Mouse (Mus musculus) heart, postnatal 0 days (tissue): Measurements from ENCODE around the gene Fbln5. TPM values are rescaled to one million over a fixed set of nuclear protein-coding genes. Genes with fewer than 3 reads are reported as not detected.

Source experiments
- ATAC-seq: fragments of 200-750 bp; cut with Nextera tagmentation; 2 replicates; pipeline ENCODE4 v1.8.0; 2017; ENCODE audit warnings: low read depth, moderate number of reproducible peaks, moderate library complexity; ENCODE audit not compliant: insufficient read depth
- DNase-seq: peaks from one replicate; pipeline ENCODE4 v3.0.0-alpha.2; 2016; ENCODE audit warnings: low spot score
- H3K27ac ChIP-seq: fragments of 300-500 bp; sonication (generic); 2 replicates; pipeline ENCODE4 v1.5.1; 2014; ENCODE audit warnings: low read depth, mild to moderate bottlenecking
- H3K27me3 ChIP-seq: fragments of 300-500 bp; sonication (generic); 2 replicates; pipeline ENCODE4 v1.6.1; 2014; ENCODE audit warnings: low read length, mixed read lengths; ENCODE audit not compliant: control insufficient read depth, insufficient read depth
- H3K36me3 ChIP-seq: fragments of 300-500 bp; sonication (generic); replicated peaks from 2 replicates; pipeline ENCODE4 v1.6.1; 2014; ENCODE audit warnings: low read length, mixed read lengths; ENCODE audit not compliant: control insufficient read depth, insufficient read depth
- H3K4me1 ChIP-seq: fragments of 300-500 bp; sonication (generic); 2 replicates; pipeline ENCODE4 v1.6.1; 2014; ENCODE audit warnings: antibody characterized with exemption; ENCODE audit not compliant: control insufficient read depth, insufficient read depth
- H3K4me2 ChIP-seq: fragments of 300-500 bp; sonication (generic); 2 replicates; pipeline ENCODE4 v1.6.1; 2014; ENCODE audit warnings: low read depth, mild to moderate bottlenecking, low read length, moderate library complexity
- H3K4me3 ChIP-seq: fragments of 300-500 bp; sonication (generic); 2 replicates; pipeline ENCODE4 v1.5.1; 2014; ENCODE audit warnings: low read depth, low read length
- H3K9ac ChIP-seq: fragments of 300-500 bp; sonication (generic); replicated peaks from 2 replicates; pipeline ENCODE4 v1.6.1; 2014; ENCODE audit warnings: low read depth, low read length, mixed read lengths
- H3K9me3 ChIP-seq: fragments of 300-500 bp; sonication (generic); replicated peaks from 2 replicates; pipeline ENCODE4 v1.6.1; 2016; ENCODE audit warnings: low read length; ENCODE audit not compliant: control insufficient read depth
- CTCF ChIP-seq: IDR thresholded peaks from 2 replicates; pipeline ENCODE4 v1.5.1; 2016; ENCODE audit warnings: antibody characterized with exemption, control low read depth, low read depth
- EP300 ChIP-seq: IDR thresholded peaks from 2 replicates; pipeline ENCODE4 v1.6.1; 2016; ENCODE audit warnings: antibody characterized with exemption, low read depth
- WGBS: fragments of 180-500 bp; shearing (Covaris S2); extraction: QIAGEN DNeasy Blood & Tissue Kit; methylation state at CpG from one replicate; pipeline ENCODE4 v1.1.7; 2014; 5-methylcytosine and 5-hydroxymethylcytosine counted together
- polyA plus RNA-seq: library from polyadenylated mRNA; unstranded; fragments of >200 nt; fragmentation: Nextera tagmentation; extraction: Ambion mirVana; gene quantifications from 2 replicates; pipeline ENCODE4 v1.2.1, GENCODE M21; 2015
- total RNA-seq: library from RNA; depleted of rRNA; stranded (reverse); fragments of >200 nt; gene quantifications from 2 replicates; pipeline ENCODE4 v1.2.3, GENCODE M21; 2014; ENCODE audit warnings: low replicate concordance; rRNA removed

Fbln5 gene
- total and polyA plus RNA-seq, 2 experiments from 2014 or later: 38.4 to 56.0 TPM

- Histone ChIP-seq H3K4me2 (peak within 1 kb of the TSS; percentile 99), H3K36me3 (no peaks in the 10 kb centered on the region), H3K9ac (0 out of 2 replicates have a peak within 1 kb of the TSS, but pooled peaks have one; percentile 33), H3K4me1 (0 out of 2 replicates have a peak, but pooled peaks cover 8% of the 10 kb centered on the region), H3K27ac (no peak within 1 kb of the TSS), H3K27me3 (peaks cover 24% of the 10 kb centered on the region), H3K9me3 (no peaks in the 10 kb centered on the region), H3K4me3 (peak within 1 kb of the TSS; percentile 68)
- TF ChIP-seq EP300 (no peak), CTCF (no peak)
- WGBS: under 1% methylated on average over 61 of the region's 75 CpGs
- DNase-seq: peak; percentile 10
- ATAC-seq: peak; percentile 81
Measured at GRCm38 (mm10) chr12:101718054-101718754, 100.7 kb downstream of the Fbln5 start, which contains the start of gene Tc2n. Gene Tc2n, minus strand, starts transcription at chr12:101718523.

- TF ChIP-seq EP300 (no peak), CTCF (no peak)
- no peak overlapping the region for H3K4me3 ChIP-seq
- no peaks in the 10 kb centered on the region for H3K9me3 ChIP-seq
- no peak for DNase-seq
- no peak overlapping the region for H3K9ac ChIP-seq
- H3K27ac ChIP-seq: no peak overlapping the region
- no peak for ATAC-seq
- H3K27me3 ChIP-seq: no peaks in the 10 kb centered on the region
- H3K4me2 ChIP-seq: no peak overlapping the region
- WGBS: 65% methylated on average over 3 of the region's 3 CpGs
- no peaks in the 10 kb centered on the region for H3K36me3 ChIP-seq
- H3K4me1 ChIP-seq: no peaks in the 10 kb centered on the region
Measured at GRCm38 (mm10) chr12:101699176-101699575, 119.7 kb downstream of the Fbln5 start.

Other genes with a start within 250 kb of the Fbln5 start
- 0.89 and 0.99 TPM in 2 replicates for gene Tc2n, start 100.5 kb downstream of the Fbln5 start, total RNA-seq
- 0.31 and 0.33 TPM in 2 replicates for gene Tc2n, start 100.5 kb downstream of the Fbln5 start, polyA plus RNA-seq
- 9.8 and 23.4 TPM in 2 replicates for gene Trip11, start 94.2 kb upstream of the Fbln5 start, total RNA-seq
- 19.7 and 20.7 TPM in 2 replicates for gene Trip11, start 94.2 kb upstream of the Fbln5 start, polyA plus RNA-seq
- 8.4 and 15.8 TPM in 2 replicates for gene Atxn3, start 139.2 kb upstream of the Fbln5 start, total RNA-seq
- gene Atxn3, start 139.2 kb upstream of the Fbln5 start, polyA plus RNA-seq: 6.8 and 7.2 TPM in 2 replicates
- gene Cpsf2, start 156.9 kb upstream of the Fbln5 start, total RNA-seq: 12.2 and 12.4 TPM in 2 replicates
- gene Cpsf2, start 156.9 kb upstream of the Fbln5 start, polyA plus RNA-seq: 13.6 and 15.3 TPM in 2 replicates